Mouse (Mus musculus) CH12F3 (cell line): ENCODE data around the gene Nup214.
"Not testable (repeated sequence)": the region's sequence is repeated elsewhere in the genome, so short reads cannot be mapped to it uniquely, and the experiment has no call there.

ENCODE experiments used
- in situ Hi-C: fragments of 300-500 bp; cut with MboI; formaldehyde crosslinking; loops from 2 replicates; pipeline ENCODE4 v1.14.3; 2020; ENCODE audit warnings: low sequenced_read_pairs

The Nup214 gene

GRCm38 (mm10) chr2:31963491-31963890 lies 10.7 kb upstream of the Nup214 start:
- in situ Hi-C loops: no loop called here

GRCm38 (mm10) chr2:31964191-31964590 lies 10.0 kb upstream of the Nup214 start:
- in situ Hi-C loops: no loop called here

GRCm38 (mm10) chr2:31965110-31965509 lies 9.1 kb upstream of the Nup214 start:
- in situ Hi-C loops: no loop called here

- in situ Hi-C loops: no loop called here
These were observed 7.4 kb upstream of the Nup214 start for GRCm38 (mm10) chr2:31966801-31967200.

- in situ Hi-C loops: no loop called here
These were observed 1.6 kb upstream of the Nup214 start for GRCm38 (mm10) chr2:31972589-31972988.

GRCm38 (mm10) chr2:31974809-31975371 lies 654 bp downstream of the Nup214 start:
- in situ Hi-C loops: no loop called here

GRCm38 (mm10) chr2:31987774-31988173 lies 13.5 kb downstream of the Nup214 start:
- in situ Hi-C loops: no loop called here

- in situ Hi-C loops: no loop called here
These were observed 16.7 kb downstream of the Nup214 start for GRCm38 (mm10) chr2:31990961-31991360.

GRCm38 (mm10) chr2:31994896-31995295 lies 20.7 kb downstream of the Nup214 start:
- in situ Hi-C loops: no loop called here

- in situ Hi-C loops: no loop called here
These were observed 21.8 kb downstream of the Nup214 start for GRCm38 (mm10) chr2:31996060-31996459.

GRCm38 (mm10) chr2:31997539-31997938 lies 23.3 kb downstream of the Nup214 start:
- in situ Hi-C loops: no loop called here

- in situ Hi-C loops: no loop called here
These were observed 24.2 kb downstream of the Nup214 start for GRCm38 (mm10) chr2:31998443-31998842.

- in situ Hi-C loops: no loop called here
These were observed 34.1 kb downstream of the Nup214 start for GRCm38 (mm10) chr2:32008311-32008710.

- in situ Hi-C loops: no loop called here
These were observed 34.5 kb downstream of the Nup214 start for GRCm38 (mm10) chr2:32008716-32009115.

GRCm38 (mm10) chr2:32019704-32020103 lies 45.5 kb downstream of the Nup214 start:
- in situ Hi-C loops: no loop called here

- in situ Hi-C loops: no loop called here
These were observed 46.0 kb downstream of the Nup214 start for GRCm38 (mm10) chr2:32020229-32020628.

GRCm38 (mm10) chr2:32024372-32024771 lies 50.1 kb downstream of the Nup214 start:
- in situ Hi-C loops: no loop called here

- in situ Hi-C loops: no loop called here
These were observed 55.4 kb downstream of the Nup214 start for GRCm38 (mm10) chr2:32029636-32030035.

- in situ Hi-C loops: no loop called here
These were observed 59.2 kb downstream of the Nup214 start for GRCm38 (mm10) chr2:32033436-32033835.

- in situ Hi-C loops: no loop called here
These were observed 60.0 kb downstream of the Nup214 start for GRCm38 (mm10) chr2:32034206-32034605.

- in situ Hi-C loops: no loop called here
These were observed 63.1 kb downstream of the Nup214 start for GRCm38 (mm10) chr2:32037279-32037858.

GRCm38 (mm10) chr2:32038661-32039081 lies 64.4 kb downstream of the Nup214 start:
- in situ Hi-C loops: no loop called here

GRCm38 (mm10) chr2:32040646-32041045 lies 66.4 kb downstream of the Nup214 start:
- in situ Hi-C loops: not testable (repeated sequence)
